Mouse (Mus musculus): Measurements from ENCODE around the gene Usp28. TPM values are rescaled to one million over a fixed set of nuclear protein-coding genes. Genes with fewer than 3 reads are reported as not detected.

Usp28 gene
- total RNA-seq, 1 experiment, result 70.1 TPM

GRCm38 (mm10) chr9:49054028-49054427, 68.9 kb downstream of the Usp28 start:
- Histone ChIP-seq H3K36me3 (ENCODE audit: control insufficient read depth, insufficient read depth, low read length, poor library complexity, severe bottlenecking) (peaks cover 9% of the 10 kb centered on the region), H3K9me3 (ENCODE audit: control insufficient read depth, insufficient read depth, low read depth, low read length) (no peaks in the 10 kb centered on the region), H3K4me3 (ENCODE audit: insufficient read depth in 1 of 2, low read depth in 1 of 2, low read length in 2 of 2, poor library complexity in 1 of 2, severe bottlenecking in 1 of 2) (peak overlapping the region in 1 of 2 experiments; percentile 99; a peak in 1 of 4 replicates), H3K4me1 (ENCODE audit: control insufficient read depth in 2 of 2, insufficient read depth in 2 of 2, low read length in 2 of 2, poor library complexity in 1 of 2) (peaks cover 5 to 7% of the 10 kb centered on the region in 2 experiments; a peak in 3 of 4 replicates), H3K9ac (ENCODE audit: insufficient read depth, low read depth, low read length, poor library complexity, severe bottlenecking) (no peak overlapping the region), H3K27ac (ENCODE audit: insufficient read depth, low read depth, low read length, poor library complexity, severe bottlenecking) (peak overlapping the region; percentile 57; the same call in 1 of the 2 replicates)
- TF ChIP-seq CHD2 (IDR thresholded peaks at IDR 0.05; ENCODE audit: low read depth, low read length), result 0 out of 2 replicates have a peak, but pooled peaks have one; percentile 49
- TF ChIP-seq MAFK (IDR thresholded peaks at IDR 0.05; ENCODE audit: insufficient read depth, low read depth, low read length), result no peak
- TF ChIP-seq ZNF384 (IDR thresholded peaks at IDR 0.05; ENCODE audit: low read depth, low read length), result no peak
- in situ Hi-C loops (cut with MboI; ENCODE audit: low sequenced_read_pairs in 2 of 2, unreplicated experiment in 2 of 2), result no loop called here
- DNase-seq (ENCODE audit: low read depth, low spot score), result peak; percentile 52

DNA sequence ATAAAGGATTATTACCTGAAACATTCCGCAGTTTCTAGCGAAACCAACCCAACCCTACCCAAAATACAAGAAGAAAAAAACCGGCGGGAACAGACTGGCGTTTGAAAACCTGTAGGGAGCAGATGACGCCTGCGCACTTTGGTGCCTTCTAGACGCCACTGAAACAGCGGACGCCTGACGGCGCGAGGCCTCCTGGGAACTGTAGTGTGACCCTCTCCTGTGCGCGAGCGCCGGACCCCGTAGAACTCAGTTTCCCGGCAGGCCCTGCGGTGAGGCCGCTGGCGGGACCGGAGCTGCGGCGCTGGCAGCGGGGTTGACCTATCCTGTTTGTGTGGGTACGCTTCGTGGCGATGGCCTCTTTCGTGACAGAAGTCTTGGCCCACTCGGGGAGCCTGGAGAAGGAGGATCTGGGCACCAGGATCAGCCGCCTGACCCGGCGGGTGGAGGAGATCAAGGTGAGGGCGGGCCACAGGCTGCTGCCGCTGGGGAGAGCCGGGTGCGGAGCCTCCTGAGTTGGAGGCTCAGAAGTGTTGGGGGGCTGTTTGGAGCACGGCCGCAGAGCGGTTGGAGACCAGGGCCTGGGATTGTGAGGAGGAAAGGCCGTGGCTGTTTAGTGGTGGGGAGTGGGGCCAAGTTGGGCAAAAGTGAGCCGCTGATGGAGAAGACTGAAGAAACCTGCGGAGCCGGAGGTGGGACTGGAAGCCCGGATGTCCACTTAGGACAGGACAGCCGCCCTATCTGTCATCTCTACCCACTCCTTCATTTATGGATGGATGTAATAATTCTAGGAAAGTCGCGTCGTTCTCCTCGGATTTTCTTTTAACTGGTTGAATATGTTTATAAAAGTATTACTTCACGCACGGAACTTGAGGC, 70.4 kb downstream of the Usp28 start, which contains the start of gene Zw10:
Zw10 (plus strand) TSS at position 281 of the 873 bp plus-strand sequence.
- Histone ChIP-seq H3K27ac (ENCODE audit: insufficient read depth, low read depth, low read length, poor library complexity, severe bottlenecking) (peak within 1 kb of the TSS; percentile 57; the same call in 1 of the 2 replicates), H3K36me3 (ENCODE audit: control insufficient read depth, insufficient read depth, low read length, poor library complexity, severe bottlenecking) (peaks cover 10% of the 10 kb centered on the region), H3K4me1 (ENCODE audit: control insufficient read depth in 2 of 2, insufficient read depth in 2 of 2, low read length in 2 of 2, poor library complexity in 1 of 2) (peaks cover 4 to 5% of the 10 kb centered on the region in 2 experiments; a peak in 2 of 4 replicates), H3K9ac (ENCODE audit: insufficient read depth, low read depth, low read length, poor library complexity, severe bottlenecking) (peak within 1 kb of the TSS; percentile 97), H3K4me3 (ENCODE audit: insufficient read depth in 1 of 2, low read depth in 1 of 2, low read length in 2 of 2, poor library complexity in 1 of 2, severe bottlenecking in 1 of 2) (peak within 1 kb of the TSS; percentile 97 to 99), H3K9me3 (ENCODE audit: control insufficient read depth, insufficient read depth, low read depth, low read length) (no peaks in the 10 kb centered on the region)
- TF ChIP-seq HCFC1 (IDR thresholded peaks at IDR 0.05; ENCODE audit: borderline replicate concordance, insufficient read depth, low read length) (peak; percentile 97), CHD2 (IDR thresholded peaks at IDR 0.05; ENCODE audit: low read depth, low read length) (no peak), ZNF384 (IDR thresholded peaks at IDR 0.05; ENCODE audit: low read depth, low read length) (peak; percentile 68; the same call in 1 of the 2 replicates)
- in situ Hi-C loops (cut with MboI; ENCODE audit: low sequenced_read_pairs in 2 of 2, unreplicated experiment in 2 of 2), result no loop called here
- DNase-seq (ENCODE audit: low read depth, low spot score), result peak; percentile 92

GRCm38 (mm10) chr9:49076847-49077246, 91.7 kb downstream of the Usp28 start:
- Histone ChIP-seq H3K9ac (ENCODE audit: insufficient read depth, low read depth, low read length, poor library complexity, severe bottlenecking) (no peak overlapping the region), H3K4me3 (ENCODE audit: insufficient read depth in 1 of 2, low read depth in 1 of 2, low read length in 2 of 2, poor library complexity in 1 of 2, severe bottlenecking in 1 of 2) (no peak overlapping the region), H3K27ac (ENCODE audit: insufficient read depth, low read depth, low read length, poor library complexity, severe bottlenecking) (no peak overlapping the region), H3K9me3 (ENCODE audit: control insufficient read depth, insufficient read depth, low read depth, low read length) (no peaks in the 10 kb centered on the region), H3K4me1 (ENCODE audit: control insufficient read depth in 2 of 2, insufficient read depth in 2 of 2, low read length in 2 of 2, poor library complexity in 1 of 2) (peaks cover 0 to 2% of the 10 kb centered on the region in 2 experiments; a peak in 1 of 4 replicates), H3K36me3 (ENCODE audit: control insufficient read depth, insufficient read depth, low read length, poor library complexity, severe bottlenecking) (peaks cover 37% of the 10 kb centered on the region)
- no peak for DNase-seq (ENCODE audit: low read depth, low spot score)
- in situ Hi-C loops (cut with MboI; ENCODE audit: low sequenced_read_pairs in 2 of 2, unreplicated experiment in 2 of 2), result loop anchor here in 1 of 2 experiments (5.0 kb wide), 1 partner anchor 410 kb away; the partner anchor contains the start of gene Ttc12
- TF ChIP-seq CHD2 (IDR thresholded peaks at IDR 0.05; ENCODE audit: low read depth, low read length) (no peak), HCFC1 (IDR thresholded peaks at IDR 0.05; ENCODE audit: borderline replicate concordance, insufficient read depth, low read length) (no peak), ZNF384 (IDR thresholded peaks at IDR 0.05; ENCODE audit: low read depth, low read length) (no peak), MAFK (IDR thresholded peaks at IDR 0.05; ENCODE audit: insufficient read depth, low read depth, low read length) (no peak), ZC3H11A (IDR thresholded peaks at IDR 0.05; ENCODE audit: borderline replicate concordance, low read depth, low read length) (no peak)

DNA sequence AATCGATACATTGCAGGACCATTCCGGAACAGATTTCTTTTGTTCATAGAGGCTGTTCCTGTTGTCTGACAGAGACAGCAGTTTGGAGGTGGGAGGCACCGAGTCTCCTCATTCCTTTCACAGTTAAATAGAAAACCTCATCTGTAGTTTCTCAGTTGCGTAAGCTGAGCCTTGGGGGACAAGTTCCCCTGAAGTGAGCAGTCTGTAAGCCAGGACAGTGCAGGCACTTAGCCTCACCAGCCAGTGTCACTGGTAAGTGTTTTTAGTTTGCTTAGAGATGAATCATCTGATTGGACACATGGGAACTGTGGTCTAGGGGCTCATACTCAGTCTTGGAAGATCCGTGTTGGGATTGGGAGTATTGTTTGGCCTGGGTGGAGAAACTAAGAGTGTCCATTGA, 95.9 kb downstream of the Usp28 start, which contains the start of gene Tmprss5:
Tmprss5 (plus strand) TSS at position 154 of the 400 bp plus-strand sequence.
- H3K9ac ChIP-seq (ENCODE audit: insufficient read depth, low read depth, low read length, poor library complexity, severe bottlenecking), result no peak within 1 kb of the TSS; the same call in 1 of the 2 replicates
- peak within 1 kb of the TSS; percentile 56; the same call in 1 of the 2 replicates for H3K27ac ChIP-seq (ENCODE audit: insufficient read depth, low read depth, low read length, poor library complexity, severe bottlenecking)
- H3K9me3 ChIP-seq (ENCODE audit: control insufficient read depth, insufficient read depth, low read depth, low read length), result no peaks in the 10 kb centered on the region
- no peak for DNase-seq (ENCODE audit: low read depth, low spot score)
- peaks cover 19% of the 10 kb centered on the region for H3K36me3 ChIP-seq (ENCODE audit: control insufficient read depth, insufficient read depth, low read length, poor library complexity, severe bottlenecking)
- peaks cover 0 to 2% of the 10 kb centered on the region in 2 experiments; a peak in 1 of 4 replicates for H3K4me1 ChIP-seq (ENCODE audit: control insufficient read depth in 2 of 2, insufficient read depth in 2 of 2, low read length in 2 of 2, poor library complexity in 1 of 2)
- no peak for TF ChIP-seq MAFK (IDR thresholded peaks at IDR 0.05; ENCODE audit: insufficient read depth, low read depth, low read length)
- no peak for TF ChIP-seq ZC3H11A (IDR thresholded peaks at IDR 0.05; ENCODE audit: borderline replicate concordance, low read depth, low read length)
- TF ChIP-seq ZNF384 (IDR thresholded peaks at IDR 0.05; ENCODE audit: low read depth, low read length), result no peak
- no peak for TF ChIP-seq CHD2 (IDR thresholded peaks at IDR 0.05; ENCODE audit: low read depth, low read length)
- TF ChIP-seq HCFC1 (IDR thresholded peaks at IDR 0.05; ENCODE audit: borderline replicate concordance, insufficient read depth, low read length), result no peak
- H3K4me3 ChIP-seq (ENCODE audit: insufficient read depth in 1 of 2, low read depth in 1 of 2, low read length in 2 of 2, poor library complexity in 1 of 2, severe bottlenecking in 1 of 2), result no peak within 1 kb of the TSS
- in situ Hi-C loops (cut with MboI; ENCODE audit: low sequenced_read_pairs in 2 of 2, unreplicated experiment in 2 of 2), result loop anchor here in 1 of 2 experiments (10.0 kb wide), 1 partner anchor 404 kb away; the partner anchor contains the start of gene Ttc12
